Mouse (Mus musculus) spleen, postnatal 36 days (tissue): ENCODE measurements around the gene Xrcc4.

Source experiments
- DNase-seq, 2 experiments: peaks; one replicate each; pipeline ENCODE4 v3.0.0; 2022; ENCODE audit warnings: low spot score in 2 of 2, mixed read lengths in 1 of 2

The Xrcc4 gene

GRCm38 (mm10) chr13:89738776-89739695, 350.4 kb downstream of the Xrcc4 start:
- peak; percentile 70 to 74 for DNase-seq

DNA sequence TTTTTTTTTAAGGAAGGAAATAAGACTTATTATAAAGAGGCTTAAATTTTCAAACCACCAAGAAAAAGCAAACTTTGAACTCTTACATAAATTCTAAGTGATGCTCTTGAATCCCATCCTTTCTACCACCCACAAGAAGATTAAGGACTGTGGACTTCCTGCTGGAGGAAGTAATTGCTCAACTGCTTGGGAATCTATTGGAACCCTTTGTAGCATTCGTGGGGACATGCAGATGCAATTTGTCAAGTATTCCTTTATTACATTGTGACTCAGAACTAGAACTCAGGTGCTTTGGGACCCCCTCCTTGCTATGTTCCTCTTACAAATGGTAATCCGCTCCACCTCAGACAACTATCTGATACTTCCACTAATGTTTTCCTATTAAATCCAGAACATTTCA, 351.1 kb downstream of the Xrcc4 start:
- DNase-seq: no peak

DNA sequence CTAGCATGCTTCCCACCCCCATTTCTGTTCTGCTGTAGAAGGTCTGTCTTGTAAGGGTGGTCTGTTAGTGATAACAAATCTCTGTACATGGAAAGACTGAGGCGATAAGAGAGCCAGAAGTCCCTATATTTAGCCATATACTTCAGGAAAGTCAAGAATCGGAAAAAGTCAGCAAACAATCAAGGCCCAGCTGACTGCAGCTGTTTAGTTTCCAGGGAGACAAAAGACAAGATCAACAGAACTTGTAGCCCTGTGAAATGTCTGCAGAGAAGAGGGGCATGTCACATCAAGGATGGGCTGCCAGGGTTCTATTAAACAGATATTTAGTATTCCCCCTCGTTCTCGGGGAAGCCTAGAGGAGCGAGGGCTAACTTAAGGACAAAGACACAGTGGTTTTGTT, 354.3 kb downstream of the Xrcc4 start:
- no peak for DNase-seq

DNA sequence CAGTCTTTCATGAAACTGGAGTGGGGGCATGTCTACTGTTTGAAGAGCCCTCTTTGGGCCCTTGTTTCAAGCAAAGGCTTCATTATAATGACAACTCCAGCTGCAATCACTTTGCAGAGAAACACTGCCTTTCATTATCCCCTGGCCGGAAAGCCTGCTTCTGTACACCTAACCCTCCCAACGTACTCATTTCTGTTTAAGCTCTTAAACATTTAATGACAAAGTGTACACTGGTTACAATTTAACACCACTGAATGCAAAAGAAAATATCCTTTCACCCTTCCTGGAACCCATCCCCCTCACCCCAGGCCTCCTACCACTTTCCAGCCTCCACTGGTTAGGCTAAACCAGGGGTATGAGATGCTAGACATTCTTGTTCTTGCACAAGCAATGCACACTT, 362.9 kb downstream of the Xrcc4 start:
- DNase-seq: no peak
